Mouse (Mus musculus): Measurements from ENCODE around the gene Foxc2.

Foxc2 gene

DNA sequence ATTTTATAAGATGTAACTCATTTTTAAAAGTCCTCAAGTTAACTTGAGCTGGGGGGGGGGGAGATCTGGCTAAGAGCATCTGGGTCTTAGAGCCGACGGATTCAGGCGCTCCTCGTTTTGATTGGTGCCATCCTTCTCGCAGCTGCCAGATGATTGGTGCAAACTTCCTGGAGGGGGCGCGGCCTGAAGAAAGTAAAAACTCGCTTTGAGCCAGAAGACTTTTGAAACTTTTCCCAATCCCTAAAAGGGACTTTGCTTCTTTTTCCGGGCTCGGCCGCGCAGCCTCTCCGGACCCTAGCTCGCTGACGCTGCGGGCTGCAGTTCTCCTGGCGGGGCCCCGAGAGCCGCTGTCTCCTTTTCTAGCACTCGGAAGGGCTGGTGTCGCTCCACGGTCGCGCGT, at the start of gene Foxc2:
Gene Foxc2, plus strand, starts transcription at position 224 of the 400 bp plus-strand sequence.
- in situ Hi-C loops (cut with MseI, MboI) = loop anchor here (5.0 to 10.0 kb wide), 2 partner anchors 96 to 279 kb away; no protein-coding TSS in a partner anchor

DNA sequence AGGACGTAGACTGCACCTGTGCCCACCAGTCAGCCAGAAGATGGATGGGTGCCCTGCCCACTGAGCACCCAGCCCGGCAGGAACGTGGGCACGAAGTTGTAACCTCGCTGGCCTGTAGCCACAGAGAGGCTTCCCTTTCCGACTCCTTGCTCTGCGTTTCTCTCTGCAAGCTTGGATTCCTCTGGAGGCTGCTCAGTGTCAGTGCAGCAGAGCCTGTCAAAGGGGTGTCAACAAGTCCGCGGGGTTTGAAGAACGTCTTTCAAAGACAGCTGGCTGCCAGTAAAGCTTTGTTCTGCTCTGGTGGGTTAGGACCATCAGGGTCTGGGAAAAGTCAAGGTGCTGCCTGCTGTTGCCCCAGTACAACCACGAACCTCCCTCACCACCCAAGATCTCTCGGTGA, 44.5 kb upstream of the Foxc2 start:
- in situ Hi-C loops (cut with MseI, MboI) = no loop called here

DNA sequence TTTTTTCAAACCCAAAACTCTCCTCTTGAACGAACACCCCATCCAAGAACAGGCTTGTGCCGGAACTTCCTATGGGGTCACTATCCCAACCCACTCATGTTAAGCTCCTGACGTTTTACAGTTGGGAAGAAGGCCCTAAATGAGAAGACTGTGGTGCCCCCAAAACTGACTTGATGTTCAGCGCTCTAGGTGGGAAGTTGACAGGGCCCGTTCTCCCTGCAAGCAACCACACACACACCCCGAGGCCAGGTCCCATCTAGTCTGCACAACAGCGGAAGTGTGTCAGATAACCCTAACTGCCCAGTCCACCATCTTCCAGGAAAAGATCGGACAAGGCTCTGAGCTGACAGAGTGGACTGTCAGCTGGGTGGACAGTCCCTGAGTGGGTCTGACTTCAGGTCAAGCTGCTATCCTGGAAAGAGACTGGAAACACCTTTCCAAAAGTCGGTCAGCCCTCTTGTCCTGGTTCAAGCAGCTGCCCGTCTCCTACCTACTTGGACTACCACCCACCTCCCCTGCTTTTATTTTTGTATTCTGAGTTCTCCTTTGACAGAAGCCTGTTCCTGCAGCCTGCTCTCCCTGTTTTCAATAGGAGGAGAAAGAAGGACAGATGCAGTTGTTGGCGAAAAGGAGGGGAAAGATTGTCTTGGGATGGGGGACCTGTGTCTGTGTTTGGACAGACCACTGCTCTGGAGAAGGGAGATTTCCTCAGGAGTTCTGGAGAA, 43.4 kb upstream of the Foxc2 start:
- in situ Hi-C loops (cut with MseI, MboI) = no loop called here

DNA sequence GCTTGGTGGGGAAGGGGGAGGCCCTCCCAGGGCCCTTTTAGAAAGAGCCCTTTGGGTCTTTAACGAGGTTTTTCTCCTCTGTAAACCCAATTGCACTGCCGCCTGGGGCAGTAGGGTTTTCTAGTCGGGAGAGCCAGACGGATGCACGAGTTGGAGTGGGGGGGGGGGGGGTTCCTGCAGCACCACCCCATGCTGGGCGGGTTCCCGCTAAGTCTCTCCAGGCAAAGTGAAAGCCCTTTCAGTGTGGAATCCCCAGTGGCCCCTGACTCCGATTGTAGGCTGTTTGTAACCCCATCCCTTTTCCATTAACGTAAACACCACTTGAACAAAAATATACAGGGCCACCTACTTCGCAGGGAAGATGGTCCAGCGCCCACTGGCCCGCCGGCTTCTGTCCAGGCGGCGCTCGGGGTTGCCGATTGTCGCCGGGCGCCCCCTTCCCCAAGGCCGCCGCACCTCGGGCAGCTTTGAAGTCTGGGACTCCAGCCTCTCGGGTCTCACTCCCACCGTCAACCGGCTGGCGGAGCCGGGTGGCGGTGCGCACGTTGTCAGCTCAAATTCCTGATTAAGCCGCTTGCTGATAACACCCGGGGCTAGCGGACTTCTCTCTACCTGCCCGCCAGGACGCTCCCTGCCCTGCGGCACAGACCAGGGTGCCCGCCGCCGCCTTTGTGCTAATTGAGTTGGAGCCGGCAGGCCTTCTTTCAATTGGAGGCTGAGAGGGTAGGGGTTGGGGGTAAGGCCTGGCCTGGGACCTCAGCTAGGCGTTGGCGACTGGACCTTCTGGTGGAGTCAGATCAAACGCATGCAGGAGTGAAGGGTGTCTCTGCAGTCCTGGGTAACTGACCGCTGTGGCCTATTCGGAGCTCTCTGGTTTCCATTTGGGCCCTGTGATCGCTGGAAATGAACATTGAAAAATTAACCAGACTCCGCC, 42.5 kb upstream of the Foxc2 start:
- in situ Hi-C loops (cut with MseI, MboI) = no loop called here

DNA sequence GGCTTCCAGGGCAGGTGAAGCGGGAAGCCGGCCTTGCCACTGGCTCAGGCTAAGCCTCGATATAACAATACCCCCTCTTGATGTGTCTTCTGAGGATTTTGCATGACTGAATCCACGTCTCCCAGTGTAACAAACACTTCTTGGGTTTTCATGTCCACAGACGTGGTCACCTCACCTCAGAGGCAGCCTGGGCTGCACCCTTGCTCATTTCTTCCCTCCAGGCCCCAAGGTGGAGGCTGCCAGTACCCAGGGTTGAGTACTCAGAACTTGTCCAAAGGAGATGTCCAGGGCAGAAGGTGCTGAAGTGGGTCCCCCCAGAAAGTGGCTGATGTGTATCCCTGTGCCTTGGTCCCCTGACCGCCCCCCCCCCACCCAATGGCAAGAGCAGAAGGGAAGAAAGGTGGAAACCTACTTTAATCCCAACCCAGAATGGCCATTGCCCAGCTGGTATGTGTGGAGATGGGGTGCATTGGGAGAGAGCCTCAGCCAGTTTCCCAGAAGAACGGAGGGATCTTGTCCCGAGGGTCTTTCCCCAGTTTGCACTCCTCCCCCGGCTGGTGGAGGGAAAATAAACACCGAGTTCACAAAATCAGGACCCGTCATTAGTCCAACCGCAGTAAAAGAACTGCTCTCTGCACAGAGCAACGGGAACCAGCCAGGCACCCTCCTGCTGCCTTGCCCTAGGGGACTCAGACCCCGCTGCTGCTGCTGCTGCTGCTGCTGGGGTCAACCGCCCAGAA, 41.7 kb upstream of the Foxc2 start:
- in situ Hi-C loops (cut with MseI, MboI) = no loop called here

DNA sequence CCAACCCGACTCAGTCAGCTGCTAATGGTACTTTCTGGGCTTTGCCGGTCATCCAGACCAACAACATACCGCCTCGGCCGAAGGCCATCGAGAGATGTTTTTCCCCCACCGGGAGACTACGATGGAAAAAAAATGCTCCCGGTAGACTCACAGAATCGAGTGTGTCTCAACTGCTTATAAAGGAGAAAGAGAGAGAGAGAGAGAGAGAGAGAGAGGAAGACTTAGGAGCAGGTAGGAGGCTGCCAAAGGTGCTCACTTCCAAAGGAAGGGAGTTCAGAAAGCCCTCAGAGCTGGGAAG, 41.2 kb upstream of the Foxc2 start:
- in situ Hi-C loops (cut with MseI, MboI) = loop anchor here in 1 of 2 experiments (5.0 to 25.0 kb wide), 2 partner anchors 177 to 387 kb away; no protein-coding TSS in a partner anchor

DNA sequence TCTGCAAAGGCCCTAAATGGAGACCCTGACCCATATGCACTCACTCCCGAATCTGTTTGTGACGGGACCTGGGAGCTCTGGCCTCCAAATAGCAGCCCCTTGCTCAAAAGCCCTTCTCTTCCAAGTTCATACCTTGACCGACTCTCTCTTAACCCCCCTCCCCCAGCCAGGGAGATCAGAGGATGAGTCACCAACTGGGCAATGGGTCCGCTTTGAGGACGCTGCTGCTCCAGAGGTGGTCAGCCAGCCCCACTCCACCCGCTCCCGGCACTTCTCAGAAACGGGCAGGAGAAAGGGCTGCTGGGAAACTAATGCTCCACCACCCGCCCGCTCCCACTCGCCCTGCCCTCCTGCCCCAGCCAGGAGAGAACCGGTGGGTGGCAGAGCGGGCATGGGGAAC, 40.0 kb upstream of the Foxc2 start:
- in situ Hi-C loops (cut with MseI, MboI) = loop anchor here in 1 of 2 experiments (5.0 to 25.0 kb wide), 2 partner anchors 179 to 389 kb away; no protein-coding TSS in a partner anchor

DNA sequence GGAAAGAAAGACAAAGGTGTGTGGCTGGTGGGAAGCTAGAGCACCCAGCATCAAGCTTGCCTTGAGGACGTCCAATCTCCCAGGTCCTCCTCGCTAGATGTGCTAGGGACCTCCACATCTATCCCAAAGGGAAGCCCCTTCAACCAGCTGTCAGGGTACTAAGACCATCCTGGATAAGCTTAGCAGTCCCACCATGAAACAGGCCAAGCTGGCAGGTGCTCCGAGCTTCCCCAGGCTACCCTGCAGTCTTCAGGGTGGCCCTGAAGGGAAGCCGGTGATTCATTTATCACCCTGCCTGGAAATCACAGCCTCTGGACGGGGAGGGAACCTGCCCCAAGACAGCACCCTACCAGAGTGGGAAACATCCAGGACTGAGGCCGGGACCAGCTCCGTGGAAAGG, 39.4 kb upstream of the Foxc2 start:
- in situ Hi-C loops (cut with MseI, MboI) = loop anchor here in 1 of 2 experiments (5.0 to 25.0 kb wide), 2 partner anchors 179 to 389 kb away; no protein-coding TSS in a partner anchor

DNA sequence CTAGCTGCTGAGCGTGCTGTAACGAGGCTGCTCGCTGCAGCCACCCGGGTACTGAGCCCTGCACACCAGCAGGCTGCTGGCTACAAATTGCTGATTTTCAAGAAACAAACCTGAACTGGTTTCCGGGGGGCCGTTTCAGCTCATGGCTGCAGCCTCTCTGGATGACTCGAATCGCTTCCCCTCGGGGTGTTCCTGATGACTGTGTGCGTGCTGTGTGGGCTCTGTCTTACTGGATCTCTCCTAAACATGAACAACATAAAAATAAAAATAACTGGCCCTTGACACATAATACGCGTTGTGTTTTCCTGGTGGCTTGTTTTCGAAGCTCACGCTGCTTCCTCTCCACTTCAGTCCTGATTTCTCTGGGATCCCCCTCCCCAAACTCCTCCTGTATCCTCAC, 37.2 kb upstream of the Foxc2 start:
- in situ Hi-C loops (cut with MseI, MboI) = loop anchor here in 1 of 2 experiments (5.0 to 25.0 kb wide), 2 partner anchors 181 to 391 kb away; no protein-coding TSS in a partner anchor

DNA sequence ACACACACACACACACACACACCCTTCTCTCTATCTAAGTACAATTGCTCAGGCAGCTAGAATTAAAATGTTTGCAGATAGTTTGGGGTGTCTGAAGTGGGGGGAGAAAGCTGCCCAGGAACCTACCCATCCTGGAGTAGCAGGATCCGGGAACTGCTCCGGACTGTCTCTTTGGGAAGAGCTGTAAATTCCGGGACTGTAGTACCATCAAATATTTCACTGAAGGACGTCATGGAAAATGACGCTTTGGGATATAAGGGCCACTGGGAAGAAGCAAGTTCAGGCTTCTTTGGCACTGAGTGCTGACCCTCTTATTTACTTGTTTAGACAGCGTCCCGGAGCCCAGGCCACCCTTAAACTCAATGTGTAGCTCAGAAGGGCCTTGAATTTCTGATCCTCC, 36.8 kb upstream of the Foxc2 start:
- in situ Hi-C loops (cut with MseI, MboI) = loop anchor here in 1 of 2 experiments (5.0 to 25.0 kb wide), 2 partner anchors 182 to 392 kb away; no protein-coding TSS in a partner anchor

DNA sequence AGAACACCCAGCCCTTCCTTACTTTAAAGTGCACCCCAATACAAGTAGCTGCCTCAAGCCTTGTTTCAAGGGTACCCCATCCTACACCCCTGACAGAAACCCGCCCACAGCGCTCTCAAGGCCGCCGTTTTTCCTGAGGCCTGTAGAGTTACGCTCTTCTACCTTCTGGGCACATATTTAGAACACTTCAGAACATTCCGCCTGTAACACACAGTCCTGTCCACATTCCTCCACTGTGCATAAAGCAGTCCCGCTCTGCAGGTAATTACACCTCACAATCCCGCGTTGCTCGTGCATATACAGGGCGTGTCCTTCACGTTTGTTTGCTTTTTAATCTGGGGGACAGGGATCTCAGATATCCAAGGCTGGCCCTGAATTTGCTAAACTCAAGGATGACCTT, 36.0 kb upstream of the Foxc2 start:
- in situ Hi-C loops (cut with MseI, MboI) = loop anchor here (5.0 to 25.0 kb wide), 4 partner anchors 183 to 393 kb away; no protein-coding TSS in a partner anchor

DNA sequence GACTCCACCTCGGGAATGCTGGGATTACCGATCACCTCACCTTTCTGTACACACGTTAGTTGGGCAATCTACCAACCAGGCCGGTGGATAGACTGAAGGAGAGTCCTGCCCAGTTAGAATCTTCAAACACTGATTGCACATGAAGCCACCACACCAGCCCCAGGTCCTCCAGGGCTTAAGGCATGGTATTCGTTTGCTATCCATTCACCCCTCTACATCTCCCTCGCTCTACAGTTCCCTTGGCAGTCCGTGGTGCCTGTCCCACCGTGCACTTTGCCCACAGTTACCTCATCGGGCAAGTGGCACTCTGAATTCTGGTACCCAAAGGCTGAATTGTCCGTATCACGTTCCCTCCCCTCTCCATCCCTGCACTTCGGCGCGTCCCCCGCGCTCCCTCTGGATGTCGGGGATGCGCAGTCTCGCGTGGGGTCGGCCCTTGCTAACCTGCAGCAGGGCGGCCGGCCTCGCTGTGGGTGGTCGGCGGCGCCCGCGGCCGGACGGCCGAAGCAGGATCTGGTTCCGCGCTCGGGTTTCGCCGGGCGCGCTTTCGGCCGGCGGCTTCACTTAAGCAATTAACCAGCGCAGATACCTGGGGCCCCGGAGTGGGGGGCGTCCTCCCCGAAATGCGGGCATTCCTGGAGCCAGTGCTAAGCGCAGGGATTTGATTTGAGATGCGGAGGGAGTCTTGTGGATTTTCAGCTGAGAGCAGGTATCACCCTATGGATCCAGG, 35.4 kb upstream of the Foxc2 start:
- in situ Hi-C loops (cut with MseI, MboI) = loop anchor here (10.0 to 25.0 kb wide), 3 partner anchors 186 to 393 kb away; no protein-coding TSS in a partner anchor

DNA sequence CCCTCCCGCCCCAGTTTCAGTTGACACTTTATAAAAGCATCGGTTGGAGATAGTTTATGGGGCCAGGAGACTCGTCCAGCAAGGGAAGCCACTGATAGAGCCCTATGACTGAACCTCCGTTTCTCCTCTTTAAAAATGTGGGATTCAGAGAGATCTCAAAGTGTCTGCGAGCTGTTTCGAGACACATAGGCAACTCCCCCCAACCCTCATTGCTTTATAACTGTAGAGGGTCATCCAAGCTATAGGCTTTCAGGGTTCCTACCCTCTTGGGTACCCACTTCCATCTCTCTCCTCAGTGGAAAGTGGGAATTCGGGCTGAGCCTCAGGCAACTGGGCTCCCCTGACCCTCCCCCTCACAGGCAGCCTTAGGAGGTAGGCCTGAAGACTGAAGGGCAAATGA, 34.6 kb upstream of the Foxc2 start:
- in situ Hi-C loops (cut with MseI, MboI) = loop anchor here (10.0 to 25.0 kb wide), 3 partner anchors 187 to 394 kb away; no protein-coding TSS in a partner anchor

DNA sequence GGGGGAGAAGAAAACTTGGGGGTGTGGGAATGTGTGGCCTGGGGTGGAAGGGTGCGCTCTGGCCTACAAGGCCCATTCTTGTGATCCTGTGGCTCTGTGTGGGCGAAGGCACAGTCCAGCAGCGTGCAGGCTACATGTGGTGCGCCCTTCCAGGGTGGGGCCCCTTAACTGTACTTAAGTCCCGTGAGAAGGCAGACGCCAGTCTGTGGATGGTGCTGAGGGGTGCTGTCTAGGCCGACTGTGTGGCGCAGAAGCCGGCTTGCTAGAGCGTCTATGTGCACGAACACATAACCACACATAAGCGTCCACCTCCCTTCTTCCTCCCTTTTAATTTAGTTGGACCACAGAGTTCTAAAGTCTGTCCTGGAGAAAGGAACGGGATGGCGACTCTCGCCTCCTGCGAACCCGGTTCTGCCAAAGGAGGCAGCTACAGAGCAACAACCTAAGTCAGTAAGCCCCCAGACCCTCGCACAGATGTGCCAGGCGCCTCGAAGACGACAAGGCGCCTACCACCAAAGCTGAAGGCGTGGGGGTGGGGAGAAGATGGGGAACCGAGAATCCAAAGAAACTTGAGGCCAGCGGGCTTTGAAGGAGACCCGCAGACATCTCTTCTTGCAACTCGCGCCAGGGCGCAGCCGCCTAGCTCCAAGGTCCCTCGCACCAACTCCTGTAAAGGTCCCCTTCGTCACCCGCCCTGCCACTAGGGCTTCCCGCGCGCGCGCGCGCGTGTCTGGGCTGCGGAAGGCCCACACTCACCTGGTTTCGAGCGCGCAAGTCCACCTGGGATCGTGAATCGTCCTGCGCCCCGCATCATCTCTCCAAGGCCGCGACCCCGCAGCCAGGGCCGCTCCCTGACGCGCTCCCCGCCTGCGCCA, 33.5 kb upstream of the Foxc2 start:
- in situ Hi-C loops (cut with MseI, MboI) = loop anchor here (10.0 to 25.0 kb wide), 3 partner anchors 188 to 395 kb away; no protein-coding TSS in a partner anchor

DNA sequence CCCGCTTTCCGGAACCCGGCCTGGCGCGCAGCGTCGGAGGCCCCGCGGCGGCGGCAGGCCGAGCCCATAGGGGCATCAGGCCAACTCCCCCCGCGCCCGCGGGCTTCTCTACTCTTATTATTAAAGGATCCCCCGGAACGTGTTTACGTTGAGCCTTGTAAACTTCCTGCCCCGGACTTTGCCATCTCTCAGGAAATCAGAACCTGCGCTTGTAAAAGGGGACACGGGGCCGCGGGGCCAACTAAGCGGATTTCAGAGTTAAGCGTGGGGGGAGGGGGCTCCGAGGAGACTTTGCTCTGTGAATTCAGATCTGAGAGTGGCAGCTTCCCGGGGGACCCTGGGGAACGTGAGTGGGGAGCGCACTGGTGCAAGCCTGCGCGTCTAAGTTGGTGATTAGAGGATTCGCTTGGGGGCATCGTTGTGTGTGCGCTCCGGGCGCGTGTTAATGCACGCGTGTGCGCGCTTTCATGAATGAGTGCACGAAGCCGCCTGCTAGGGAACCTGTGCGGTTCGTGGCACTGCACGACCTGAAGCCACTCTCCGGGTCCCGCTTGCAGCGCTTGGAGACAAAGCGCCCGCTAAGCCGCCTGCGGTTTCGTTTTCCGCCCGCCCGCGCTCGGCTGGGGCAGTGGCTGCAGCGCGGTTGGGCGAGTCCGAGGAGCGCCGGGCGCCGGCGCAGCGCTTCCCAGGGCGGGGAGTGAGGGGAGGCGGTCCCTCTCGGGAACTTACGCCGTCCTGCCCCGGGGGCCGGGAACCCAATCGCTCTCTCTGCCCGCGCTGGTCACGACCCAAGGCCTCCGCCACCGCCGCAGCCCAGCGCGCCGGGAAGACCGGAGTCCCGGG, 32.7 kb upstream of the Foxc2 start:
- in situ Hi-C loops (cut with MseI, MboI) = loop anchor here (10.0 to 25.0 kb wide), 3 partner anchors 189 to 396 kb away; no protein-coding TSS in a partner anchor

DNA sequence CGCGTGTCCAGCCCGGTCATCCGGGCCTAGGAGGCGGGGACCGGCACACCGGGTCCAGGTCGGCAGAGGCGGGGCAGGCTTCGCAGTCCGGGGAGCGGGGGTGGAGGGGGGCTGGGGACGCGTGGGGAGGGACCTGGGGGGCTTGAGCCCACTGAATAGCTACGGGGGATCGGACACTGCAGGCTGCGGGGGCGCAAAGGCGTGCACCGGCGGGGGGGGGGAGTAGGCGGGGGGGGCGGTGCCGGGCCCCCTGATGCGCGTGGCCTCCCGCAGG, 32.1 kb upstream of the Foxc2 start:
- in situ Hi-C loops (cut with MseI, MboI) = loop anchor here (10.0 to 25.0 kb wide), 3 partner anchors 189 to 397 kb away; no protein-coding TSS in a partner anchor

DNA sequence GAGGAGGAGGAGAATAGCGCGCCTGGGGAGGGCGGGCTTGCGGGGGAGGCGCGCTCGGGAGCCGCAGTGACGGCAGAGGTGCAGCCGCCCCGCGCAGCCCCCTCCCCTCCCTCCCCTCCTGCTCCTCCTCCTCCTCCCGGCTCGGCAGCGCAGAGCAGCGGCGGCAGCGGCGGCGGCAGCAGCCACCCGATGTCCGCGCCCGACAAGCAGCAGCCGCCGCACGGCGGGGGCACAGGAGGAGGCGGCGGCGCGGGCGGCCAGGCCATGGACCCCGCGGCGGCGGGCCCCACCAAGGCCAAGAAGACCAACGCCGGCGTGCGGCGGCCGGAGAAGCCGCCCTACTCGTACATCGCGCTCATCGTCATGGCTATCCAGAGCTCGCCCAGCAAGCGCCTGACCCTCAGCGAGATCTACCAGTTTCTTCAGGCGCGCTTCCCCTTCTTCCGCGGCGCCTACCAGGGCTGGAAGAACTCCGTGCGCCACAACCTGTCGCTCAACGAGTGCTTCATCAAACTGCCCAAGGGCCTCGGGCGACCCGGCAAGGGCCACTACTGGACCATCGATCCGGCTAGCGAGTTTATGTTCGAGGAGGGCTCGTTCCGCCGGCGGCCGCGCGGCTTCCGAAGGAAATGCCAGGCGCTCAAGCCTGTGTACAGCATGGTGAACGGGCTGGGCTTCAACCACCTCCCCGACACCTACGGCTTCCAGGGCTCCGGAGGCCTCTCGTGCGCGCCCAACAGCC, 31.6 kb upstream of the Foxc2 start, which contains the start of gene Foxf1:
Gene Foxf1, plus strand, starts transcription at position 177 of the 742 bp plus-strand sequence.
- in situ Hi-C loops (cut with MseI, MboI) = loop anchor here (10.0 to 25.0 kb wide), 3 partner anchors 190 to 397 kb away; no protein-coding TSS in a partner anchor

DNA sequence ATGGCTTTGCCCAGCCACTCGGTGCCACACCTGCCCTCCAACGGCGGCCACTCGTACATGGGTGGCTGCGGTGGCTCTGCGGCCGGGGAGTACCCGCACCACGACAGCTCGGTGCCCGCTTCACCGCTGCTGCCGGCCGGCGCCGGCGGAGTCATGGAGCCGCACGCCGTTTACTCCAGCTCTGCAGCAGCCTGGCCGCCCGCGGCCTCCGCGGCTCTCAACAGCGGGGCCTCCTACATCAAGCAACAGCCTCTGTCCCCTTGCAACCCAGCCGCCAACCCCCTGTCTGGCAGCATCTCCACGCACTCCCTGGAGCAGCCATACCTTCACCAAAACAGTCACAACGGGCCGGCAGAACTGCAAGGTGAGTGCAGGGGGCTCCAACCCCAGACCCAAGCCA, 31.0 kb upstream of the Foxc2 start:
- in situ Hi-C loops (cut with MseI, MboI) = loop anchor here (10.0 to 25.0 kb wide), 3 partner anchors 190 to 398 kb away; no protein-coding TSS in a partner anchor
